ENCODE assay signal across 27 mouse cellular contexts in genomic region chr9:49950321-49950720, GRCm38 (mm10).
DNase-seq lines count a peak whose midpoint lies in the region; ATAC-seq lines count a peak whose summit lies in the region.
"Had no signal": no experiment of that assay in that cellular context is flagged by ENCODE, and none has a peak within 500 bp of the region (broad histone marks: within the 10 kb centered on the region; RNA-seq: fewer than 3 reads in every experiment).

No protein-coding gene starts in this region.

- H3K4me3 ChIP-seq in neural tube, embryonic 11.5 days (ENCODE audit: low read depth, low read length) = no peak overlapping the region
- no peak overlapping the region for H3K4me3 ChIP-seq in neural tube, embryonic 15.5 days (replicated peaks)
- H3K4me3 ChIP-seq: embryonic facial prominence, embryonic 12.5 days; forebrain, embryonic 15.5 days; heart, embryonic 10.5 days; heart, embryonic 15.5 days; hindbrain, embryonic 13.5 days; layer of hippocampus, adult 2 months; liver, embryonic 12.5 days; midbrain, embryonic 13.5 days; stomach, embryonic 15.5 days had no signal

- no peaks in the 10 kb centered on the region for H3K9me3 ChIP-seq in neural tube, embryonic 11.5 days (ENCODE audit: control insufficient read depth, low read length)
- H3K9me3 ChIP-seq in neural tube, embryonic 15.5 days (replicated peaks) = no peaks in the 10 kb centered on the region
- H3K9me3 ChIP-seq: embryonic facial prominence, embryonic 12.5 days; forebrain, embryonic 15.5 days; heart, embryonic 10.5 days; heart, embryonic 15.5 days; hindbrain, embryonic 13.5 days; liver, embryonic 12.5 days; midbrain, embryonic 13.5 days; stomach, embryonic 15.5 days had no signal

- H3K9ac ChIP-seq in neural tube, embryonic 11.5 days (ENCODE audit: low read length) = no peak overlapping the region
- no peak overlapping the region for H3K9ac ChIP-seq in neural tube, embryonic 15.5 days (replicated peaks)
- H3K9ac ChIP-seq: embryonic facial prominence, embryonic 12.5 days; forebrain, embryonic 15.5 days; heart, embryonic 15.5 days; hindbrain, embryonic 13.5 days; liver, embryonic 12.5 days; liver, postnatal 0 days; midbrain, embryonic 13.5 days; stomach, embryonic 15.5 days had no signal

- no peak for ATAC-seq in neural tube, embryonic 11.5 days (ENCODE audit: insufficient read depth, low FRiP score, low TSS enrichment)
- no peak for ATAC-seq in neural tube, embryonic 15.5 days (ENCODE audit: low FRiP score)
- ATAC-seq: forebrain, embryonic 15.5 days; intestine, embryonic 16.5 days; liver, embryonic 12.5 days; liver, postnatal 0 days; midbrain, embryonic 13.5 days had no signal

- WGBS in neural tube, embryonic 11.5 days = 53% methylated on average over 5 of the region's 5 CpGs
- WGBS in neural tube, embryonic 15.5 days = 38% methylated on average over 5 of the region's 5 CpGs

- H3K36me3 ChIP-seq in neural tube, embryonic 11.5 days (ENCODE audit: control insufficient read depth, insufficient read depth, low read length) = no peaks in the 10 kb centered on the region
- H3K36me3 ChIP-seq in neural tube, embryonic 15.5 days = no peaks in the 10 kb centered on the region
- H3K36me3 ChIP-seq: embryonic facial prominence, embryonic 12.5 days; forebrain, embryonic 15.5 days; heart, embryonic 10.5 days; heart, embryonic 15.5 days; hindbrain, embryonic 13.5 days; liver, embryonic 12.5 days; midbrain, embryonic 13.5 days; stomach, embryonic 15.5 days had no signal

- H3K27me3 ChIP-seq in neural tube, embryonic 11.5 days (ENCODE audit: control insufficient read depth, insufficient read depth, low read length) = no peaks in the 10 kb centered on the region
- H3K27me3 ChIP-seq in neural tube, embryonic 15.5 days (replicated peaks) = no peaks in the 10 kb centered on the region
- H3K27me3 ChIP-seq: embryonic facial prominence, embryonic 12.5 days; forebrain, embryonic 15.5 days; heart, embryonic 15.5 days; hindbrain, embryonic 13.5 days; liver, embryonic 12.5 days; midbrain, embryonic 13.5 days; stomach, embryonic 15.5 days had no signal

- no peak overlapping the region for H3K4me2 ChIP-seq in neural tube, embryonic 11.5 days (ENCODE audit: low read depth)
- no peak overlapping the region for H3K4me2 ChIP-seq in neural tube, embryonic 15.5 days
- H3K4me2 ChIP-seq: embryonic facial prominence, embryonic 12.5 days; forebrain, embryonic 15.5 days; heart, embryonic 15.5 days; hindbrain, embryonic 13.5 days; liver, embryonic 12.5 days; midbrain, embryonic 13.5 days; stomach, embryonic 15.5 days had no signal

- H3K27ac ChIP-seq in neural tube, embryonic 11.5 days (ENCODE audit: low read depth, low read length) = no peak overlapping the region
- no peak overlapping the region for H3K27ac ChIP-seq in neural tube, embryonic 15.5 days (replicated peaks)
- H3K27ac ChIP-seq: embryonic facial prominence, embryonic 12.5 days; forebrain, embryonic 15.5 days; heart, embryonic 10.5 days; heart, embryonic 15.5 days; hindbrain, embryonic 13.5 days; layer of hippocampus, adult 2 months; liver, embryonic 12.5 days; midbrain, embryonic 13.5 days; stomach, embryonic 15.5 days had no signal

- peak; percentile 49 to 72 for DNase-seq in adrenal gland, adult (ENCODE audit: inconsistent age in 2 of 2, low spot score in 1 of 2)
- no peak for DNase-seq in adrenal gland, postnatal 14 days
- DNase-seq in neural tube, embryonic 11.5 days (ENCODE audit: low spot score) = peak; percentile 43
- peak; percentile 49 to 51 for DNase-seq in adrenal gland, postnatal 36 days
- no peak for DNase-seq in left cerebral cortex, postnatal 36 days (ENCODE audit: low spot score in 2 of 2)
- no peak for DNase-seq in kidney, postnatal 10 days
- DNase-seq: cerebellum, adult 11-12 months; cerebellum, adult 9-11 months; gastrocnemius, postnatal 25 days; heart, adult 11 months; kidney, adult 9 months; kidney, postnatal 25 days; left cerebral cortex, postnatal 4 days; liver, postnatal 0 days; lung, postnatal 36 days; right cerebral cortex, postnatal 25 days had no signal

- intact Hi-C loops in left cerebral cortex, postnatal 36 days (cut with DNase I) = no loop called here

- H3K4me1 ChIP-seq in neural tube, embryonic 11.5 days (ENCODE audit: control insufficient read depth, insufficient read depth, low read length) = no peaks in the 10 kb centered on the region
- no peaks in the 10 kb centered on the region for H3K4me1 ChIP-seq in neural tube, embryonic 15.5 days
- H3K4me1 ChIP-seq: embryonic facial prominence, embryonic 12.5 days; forebrain, embryonic 15.5 days; heart, embryonic 10.5 days; heart, embryonic 15.5 days; hindbrain, embryonic 13.5 days; liver, embryonic 12.5 days; stomach, embryonic 15.5 days had no signal

Comparison
In these comparisons a context has a peak if more than half of its experiments do, and no peak if none do; other contexts are left out.
1. DNase-seq: peak in adrenal gland, adult (2 of 2), neural tube, embryonic 11.5 days (single experiment) and adrenal gland, postnatal 36 days (2 of 2); none in adrenal gland, postnatal 14 days (single experiment), left cerebral cortex, postnatal 36 days (0 of 2) and kidney, postnatal 10 days (single experiment).